Mouse (Mus musculus) erythroblast, embryonic 14.5 days (primary cell): ENCODE results near the gene Hnrnpa3. TPM values are rescaled to one million over a fixed set of nuclear protein-coding genes. Genes with fewer than 3 reads are reported as not detected.

ENCODE experiments used
- H3K27me3 ChIP-seq: 2 replicates; pipeline ENCODE4 v1.6.1; 2012; ENCODE audit warnings: inconsistent platforms; ENCODE audit not compliant: control insufficient read depth
- H3K36me3 ChIP-seq: 2 replicates; pipeline ENCODE4 v1.6.1; 2012; ENCODE audit warnings: mild to moderate bottlenecking, inconsistent platforms; ENCODE audit not compliant: control insufficient read depth
- H3K4me1 ChIP-seq: 2 replicates; pipeline ENCODE4 v1.6.1; 2012; ENCODE audit warnings: inconsistent platforms; ENCODE audit not compliant: control insufficient read depth
- H3K4me3 ChIP-seq: replicated peaks from 2 replicates; pipeline ENCODE3; 2012; ENCODE audit warnings: moderate library complexity, mild to moderate bottlenecking, inconsistent platforms
- H3K9me3 ChIP-seq: 2 replicates; pipeline ENCODE4 v1.6.1; 2012; ENCODE audit warnings: low read length, inconsistent platforms, mixed read lengths; ENCODE audit not compliant: control insufficient read depth
- GATA1 ChIP-seq: IDR thresholded peaks from 2 replicates; pipeline ENCODE4 v1.6.1; 2012; ENCODE audit warnings: low read length, inconsistent platforms, mixed read lengths
- TAL1 ChIP-seq: IDR thresholded peaks from 3 replicates; pipeline ENCODE4 v1.6.1; 2012; ENCODE audit warnings: low read length, inconsistent platforms, mixed read lengths
- polyA plus RNA-seq: library from polyadenylated mRNA; stranded (reverse); fragments of >175 nt; gene quantifications from 2 replicates; pipeline ENCODE4 v1.2.3, GENCODE M21; 2012

Hnrnpa3 gene
- polyA plus RNA-seq, 1 experiment: 16.1 TPM

DNA sequence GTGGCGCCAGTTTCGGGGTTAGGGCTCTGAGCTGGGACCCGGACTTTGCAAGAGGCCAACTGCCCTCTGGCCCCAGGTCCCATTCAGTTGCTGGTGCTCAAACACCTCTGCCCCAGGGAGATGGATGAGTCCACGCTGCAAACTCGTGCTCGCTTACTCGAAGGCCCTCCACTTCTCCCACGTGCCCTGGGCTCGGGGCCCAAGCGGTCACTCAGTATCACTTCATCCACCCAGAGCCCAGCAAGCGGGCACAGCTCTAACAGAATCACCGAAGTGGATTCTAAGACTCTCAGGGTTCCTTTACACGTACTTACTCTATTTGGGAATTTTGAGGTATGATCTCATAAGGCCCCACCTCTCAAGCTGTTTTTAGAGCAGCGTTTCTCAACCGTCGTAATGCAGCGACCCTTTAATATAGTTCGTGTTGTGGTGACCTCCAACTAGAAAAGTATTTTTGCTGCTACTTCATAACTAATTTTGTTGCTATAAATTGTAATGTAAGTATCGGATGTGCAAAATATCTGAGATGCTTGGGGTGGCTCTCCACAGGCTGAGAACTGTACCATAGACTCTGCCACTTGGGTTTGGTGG lies 46.2 kb downstream of the Hnrnpa3 start:
- peaks cover 66% of the 10 kb centered on the region for H3K4me1 ChIP-seq

DNA sequence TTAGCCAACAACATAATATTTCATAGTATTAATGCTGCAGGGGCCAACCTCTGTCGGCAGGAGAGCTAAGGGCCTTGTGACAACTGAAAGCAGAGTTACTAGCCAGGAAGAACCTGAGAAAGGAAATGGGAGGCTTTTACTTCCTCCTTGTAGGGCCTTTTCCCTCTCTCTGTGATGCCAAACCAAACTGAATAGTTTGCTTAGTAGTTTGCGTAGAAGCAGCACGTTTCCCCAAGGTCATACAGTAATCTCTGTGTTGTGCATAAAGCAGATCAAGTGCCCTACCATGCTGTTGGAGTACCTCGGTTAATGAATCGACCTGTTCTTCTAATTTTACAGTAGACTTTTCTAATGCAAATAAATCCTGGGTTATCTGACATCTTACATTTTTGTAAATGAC lies 47.4 kb downstream of the Hnrnpa3 start:
- peaks cover 16% of the 10 kb centered on the region for H3K36me3 ChIP-seq
- H3K4me3 ChIP-seq: peak overlapping the region; percentile 100
- no peaks in the 10 kb centered on the region for H3K27me3 ChIP-seq
- peaks cover 54% of the 10 kb centered on the region for H3K4me1 ChIP-seq
- H3K9me3 ChIP-seq: peaks cover 3% of the 10 kb centered on the region; the same call in 1 of the 2 replicates
- TF ChIP-seq TAL1 (no peak), GATA1 (no peak)

More for the DNA sequence above, 46.2 kb downstream of the Hnrnpa3 start:
- TF ChIP-seq GATA1: no peak
- no peak for TF ChIP-seq TAL1
- H3K4me3 ChIP-seq: peak overlapping the region; percentile 100
- H3K36me3 ChIP-seq: peaks cover 28% of the 10 kb centered on the region
- peaks cover 3% of the 10 kb centered on the region; the same call in 1 of the 2 replicates for H3K9me3 ChIP-seq
- H3K27me3 ChIP-seq: no peaks in the 10 kb centered on the region

DNA sequence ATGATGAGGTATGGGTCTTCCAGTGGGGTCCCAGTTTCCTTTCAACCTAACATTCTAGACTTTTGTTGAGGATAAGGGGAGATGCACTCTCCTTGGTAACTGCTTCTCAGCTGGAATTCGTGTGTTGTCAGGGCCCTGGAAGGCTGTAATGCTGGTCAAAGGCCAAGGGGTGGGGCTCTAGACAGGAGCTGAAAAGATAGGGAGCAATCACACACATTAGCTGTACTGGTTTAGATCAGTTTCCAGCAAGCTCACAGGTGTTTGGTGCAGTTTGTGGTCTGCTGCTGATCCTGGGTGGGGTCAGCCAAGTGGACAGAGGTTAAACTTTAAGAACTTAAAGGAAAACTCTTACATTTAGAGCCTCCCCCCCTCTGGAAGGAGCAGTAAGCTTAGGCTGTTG lies 48.4 kb downstream of the Hnrnpa3 start:
- Histone ChIP-seq H3K4me1 (peaks cover 45% of the 10 kb centered on the region), H3K4me3 (no peak overlapping the region), H3K9me3 (peaks cover 3% of the 10 kb centered on the region; the same call in 1 of the 2 replicates), H3K27me3 (no peaks in the 10 kb centered on the region), H3K36me3 (peaks cover 7% of the 10 kb centered on the region)
- TF ChIP-seq GATA1: no peak
- no peak for TF ChIP-seq TAL1

DNA sequence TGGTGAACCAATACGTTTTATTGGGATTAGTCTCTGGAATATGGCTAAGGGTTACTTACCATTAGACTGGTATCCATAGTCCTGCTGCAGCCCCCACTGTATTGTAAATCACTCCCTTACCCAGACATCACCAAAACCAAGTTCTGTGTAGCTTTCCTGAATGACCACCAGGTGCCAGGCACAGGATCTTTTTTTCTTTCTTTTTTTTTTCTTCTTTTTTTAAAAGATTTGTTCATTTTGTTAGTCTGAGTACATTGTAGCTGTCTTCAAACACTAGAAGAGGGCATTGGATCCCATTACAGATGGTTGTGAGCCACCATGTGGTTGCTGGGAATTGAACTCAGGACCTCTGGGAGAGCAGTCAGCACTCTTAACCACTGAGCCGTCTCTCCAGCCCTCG lies 54.0 kb downstream of the Hnrnpa3 start:
- peaks cover 7% of the 10 kb centered on the region for H3K4me1 ChIP-seq
- H3K27me3 ChIP-seq: no peaks in the 10 kb centered on the region
- H3K36me3 ChIP-seq: peaks cover 7% of the 10 kb centered on the region
- H3K4me3 ChIP-seq: no peak overlapping the region
- peaks cover 3% of the 10 kb centered on the region; the same call in 1 of the 2 replicates for H3K9me3 ChIP-seq
- TF ChIP-seq GATA1: no peak
- no peak for TF ChIP-seq TAL1

DNA sequence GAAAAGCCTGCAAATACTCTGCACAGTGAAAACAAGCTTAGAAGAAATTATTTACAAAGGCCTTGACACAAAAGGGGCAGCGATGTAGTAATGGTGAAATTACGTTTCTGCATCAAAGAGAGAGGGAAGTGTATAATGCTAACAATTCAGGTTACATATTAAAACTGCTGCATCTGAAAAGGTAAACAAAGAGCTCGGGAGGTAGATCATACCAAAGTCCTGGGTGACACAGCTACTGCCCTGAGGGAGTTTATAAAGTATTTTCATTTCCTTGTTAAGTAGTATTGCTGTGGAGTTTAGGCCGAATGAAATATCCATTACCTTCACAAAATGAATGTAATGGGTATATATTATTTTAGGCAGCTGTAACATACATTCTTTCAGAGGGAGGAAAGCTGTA lies 55.7 kb downstream of the Hnrnpa3 start:
- H3K9me3 ChIP-seq: no peaks in the 10 kb centered on the region
- no peaks in the 10 kb centered on the region for H3K36me3 ChIP-seq
- H3K4me3 ChIP-seq: no peak overlapping the region
- no peaks in the 10 kb centered on the region for H3K27me3 ChIP-seq
- H3K4me1 ChIP-seq: no peaks in the 10 kb centered on the region
- TF ChIP-seq TAL1 (no peak), GATA1 (no peak)

- Histone ChIP-seq H3K4me1 (no peaks in the 10 kb centered on the region), H3K9me3 (no peaks in the 10 kb centered on the region), H3K4me3 (no peak overlapping the region), H3K27me3 (no peaks in the 10 kb centered on the region), H3K36me3 (no peaks in the 10 kb centered on the region)
- TF ChIP-seq GATA1 (no peak), TAL1 (no peak)
Observed at GRCm38 (mm10) chr2:75716046-75717016, 57.3 kb downstream of the Hnrnpa3 start.

Other genes with a start within 250 kb of the Hnrnpa3 start
- gene Nfe2l2, start 45.4 kb downstream of the Hnrnpa3 start, polyA plus RNA-seq: 1.6 and 1.7 TPM in 2 replicates
- gene Agps, start 172.9 kb downstream of the Hnrnpa3 start, polyA plus RNA-seq: 0.11 and 0.17 TPM in 2 replicates